Mouse (Mus musculus): ENCODE measurements at regions not wholly inside any gene's neighbourhood (a gene's known extent, or its start where the extent isn't known, plus 50 kb on each side); places are given as distances from the start of the nearest gene placed in this dataset.

- TF ChIP-seq CTCF (IDR thresholded peaks at IDR 0.05; ENCODE audit: extremely low read depth, insufficient read length, insufficient replicate concordance, low read depth, low read length): no peak
- TF ChIP-seq POLR2A (IDR thresholded peaks at IDR 0.05; ENCODE audit: low read depth, low read length): no peak
These were observed 1199.6 kb upstream of the A1bg start for GRCm38 (mm10) chr15:62122265-62123023.

Data from small intestine, adult 2 months (tissue).